Mouse (Mus musculus) CH12.LX (cell line): ENCODE measurements around the gene Hdac4.

Experiments used
- CHD1 ChIP-seq: IDR thresholded peaks from 2 replicates; pipeline ENCODE4 v1.6.1; 2012; ENCODE audit warnings: low read depth, low read length, improper control_type of control experiment, inconsistent platforms
- CTCF ChIP-seq, 2 experiments: IDR thresholded peaks in 1 of 2; conservative IDR thresholded peaks in 1 of 2; 2 replicates each; pipeline ENCODE4 v1.5.1; 2011 to 2012; ENCODE audit warnings: low read depth in 2 of 2, low read length in 2 of 2, improper control_type of control experiment in 1 of 2, inconsistent platforms in 1 of 2, mild to moderate bottlenecking in 1 of 2, moderate library complexity in 1 of 2
- E2F4 ChIP-seq: IDR thresholded peaks from 2 replicates; pipeline ENCODE4 v1.6.1; 2011; ENCODE audit warnings: low read depth, low read length, improper control_type of control experiment; ENCODE audit not compliant: insufficient replicate concordance
- GABPA ChIP-seq: IDR thresholded peaks from 2 replicates; pipeline ENCODE4 v1.6.1; 2012; ENCODE audit warnings: low read depth, low read length, improper control_type of control experiment, inconsistent platforms; ENCODE audit not compliant: insufficient replicate concordance
- POLR2A ChIP-seq: IDR thresholded peaks from 2 replicates; pipeline ENCODE4 v1.6.1; 2011; ENCODE audit warnings: low read depth, mild to moderate bottlenecking, improper control_type of control experiment, low read length
- RAD21 ChIP-seq: IDR thresholded peaks from 2 replicates; pipeline ENCODE4 v1.6.1; 2011; ENCODE audit warnings: low read depth, mild to moderate bottlenecking, low read length, improper control_type of control experiment, moderate library complexity
- RCOR1 ChIP-seq: conservative IDR thresholded peaks from 2 replicates; pipeline ENCODE4 v1.6.1; 2012; ENCODE audit warnings: low read depth, mild to moderate bottlenecking, inconsistent platforms, low read length, improper control_type of control experiment

GRCm38 (mm10) chr1:92060532-92061064, 134.9 kb downstream of the Hdac4 start:
- no peak for TF ChIP-seq POLR2A
- TF ChIP-seq CTCF (conservative IDR thresholded peaks at IDR 0.05 in 1 of 2, IDR thresholded peaks at IDR 0.05 in 1 of 2; ENCODE audit: low read depth in 2 of 2, low read length in 2 of 2), result no peak
- TF ChIP-seq CHD1, result no peak
- TF ChIP-seq GABPA, result no peak
- TF ChIP-seq E2F4, result no peak
- TF ChIP-seq RCOR1, result no peak
- TF ChIP-seq RAD21, result no peak
